Mouse (Mus musculus) ES-E14 (cell line): ENCODE data around the gene Alg12.

Experiments
- CHD2 ChIP-seq: IDR thresholded peaks from 2 replicates; pipeline ENCODE4 v1.6.1; 2014; ENCODE audit warnings: mild to moderate bottlenecking, low read depth, low read length, inconsistent platforms
- HCFC1 ChIP-seq: IDR thresholded peaks from 2 replicates; pipeline ENCODE4 v1.6.1; 2012; ENCODE audit warnings: low read length, inconsistent platforms, borderline replicate concordance; ENCODE audit not compliant: insufficient read depth
- MAFK ChIP-seq: IDR thresholded peaks from 2 replicates; pipeline ENCODE4 v1.6.1; 2014; ENCODE audit warnings: mild to moderate bottlenecking, low read depth, low read length, inconsistent platforms; ENCODE audit not compliant: insufficient read depth
- ZC3H11A ChIP-seq: IDR thresholded peaks from 2 replicates; pipeline ENCODE4 v1.6.1; 2012; ENCODE audit warnings: low read depth, mild to moderate bottlenecking, inconsistent platforms, low read length, borderline replicate concordance
- ZNF384 ChIP-seq: IDR thresholded peaks from 2 replicates; pipeline ENCODE4 v1.6.1; 2012; ENCODE audit warnings: low read depth, low read length, inconsistent platforms

GRCm38 (mm10) chr15:88868024-88868742, 49.1 kb upstream of the Alg12 start:
- TF ChIP-seq HCFC1 (no peak), MAFK (no peak), CHD2 (no peak), ZNF384 (no peak), ZC3H11A (no peak)
